Mouse (Mus musculus): ENCODE data around the gene Dock2. TPM values are rescaled to one million over a fixed set of nuclear protein-coding genes. Genes with fewer than 3 reads are reported as not detected.

Dock2 gene
- total and polyA plus RNA-seq, 3 experiments, result 79.6 to 151 (median 133) TPM

DNA sequence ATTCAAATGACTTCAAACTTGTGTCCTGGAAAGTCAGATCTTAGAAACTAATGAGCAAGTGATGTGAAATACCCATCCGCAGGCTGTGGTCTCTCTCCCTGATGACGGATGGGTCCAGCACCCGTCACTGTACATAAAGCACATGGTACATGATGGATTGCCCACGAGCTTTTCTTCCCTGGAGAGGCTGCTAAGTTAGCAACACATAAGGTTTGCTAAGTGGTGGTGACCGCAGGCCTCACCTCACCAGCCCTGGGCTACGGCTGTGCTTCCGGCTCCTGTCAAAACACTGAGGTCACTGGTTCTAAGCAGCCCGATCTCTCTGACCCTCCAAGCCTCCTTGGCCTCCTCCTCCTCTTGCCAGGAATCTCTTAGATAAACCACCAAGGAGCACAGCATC, 377.4 kb downstream of the Dock2 start:
- no peak overlapping the region for H3K4me2 ChIP-seq (ENCODE audit: insufficient read depth, low read depth, poor library complexity, severe bottlenecking)
- peaks cover 3 to 59% of the 10 kb centered on the region in 2 experiments for H3K4me1 ChIP-seq (ENCODE audit: control insufficient read depth in 1 of 2, insufficient read depth in 2 of 2)
- no peak overlapping the region for H3K9ac ChIP-seq (ENCODE audit: insufficient read depth, low read depth)
- dilution Hi-C loops (cut with MboI; ENCODE audit: extremely low pct_ligation_motif_present, extremely low pct_unique_long_range_greater_than_20kb, low sequenced_read_pairs) (no loop called here), in situ Hi-C loops (cut with MboI; ENCODE audit: low pct_ligation_motif_present, low pct_unique_long_range_greater_than_20kb, low sequenced_read_pairs) (no loop called here)
- no peaks in the 10 kb centered on the region for H3K27me3 ChIP-seq (replicated peaks)
- no peak for DNase-seq (ENCODE audit: extremely low read depth)
- no peaks in the 10 kb centered on the region for H3K79me2 ChIP-seq (replicated peaks; ENCODE audit: control insufficient read depth, extremely low read depth, insufficient read depth, poor library complexity, severe bottlenecking)
- TF ChIP-seq ETS1 (conservative IDR thresholded peaks at IDR 0.05; ENCODE audit: low read depth, low read length) (no peak), MAFK (IDR thresholded peaks at IDR 0.05; ENCODE audit: insufficient replicate concordance, low read length) (no peak), BHLHE40 (IDR thresholded peaks at IDR 0.05; ENCODE audit: low read depth, low read length) (no peak), KAT2A (IDR thresholded peaks at IDR 0.05; ENCODE audit: insufficient replicate concordance, low read length) (no peak), JUN (IDR thresholded peaks at IDR 0.05; ENCODE audit: insufficient read depth, low read depth, low read length) (no peak), TBP (conservative IDR thresholded peaks at IDR 0.05; ENCODE audit: low read depth, low read length) (no peak), JUND (conservative IDR thresholded peaks at IDR 0.05; ENCODE audit: low read depth, low read length) (no peak), E2F4 (IDR thresholded peaks at IDR 0.05; ENCODE audit: insufficient replicate concordance, low read depth, low read length) (no peak), ZNF384 (IDR thresholded peaks at IDR 0.05; ENCODE audit: low read depth, low read length) (no peak), SIN3A (IDR thresholded peaks at IDR 0.05; ENCODE audit: low read length) (no peak), MXI1 (IDR thresholded peaks at IDR 0.05; ENCODE audit: low read depth, low read length) (no peak), SMC3 (IDR thresholded peaks at IDR 0.05; ENCODE audit: low read depth, low read length) (no peak), EP300 (IDR thresholded peaks at IDR 0.05; ENCODE audit: low read length) (no peak), NELFE (IDR thresholded peaks at IDR 0.05; ENCODE audit: low read depth, low read length) (no peak), ZKSCAN1 (IDR thresholded peaks at IDR 0.05; ENCODE audit: borderline replicate concordance, low read depth, low read length) (no peak), RAD21 (IDR thresholded peaks at IDR 0.05; ENCODE audit: low read depth, low read length) (no peak), MEF2A (IDR thresholded peaks at IDR 0.05; ENCODE audit: borderline replicate concordance, low read depth, low read length) (no peak)
- H3K36me3 ChIP-seq (replicated peaks in 1 of 2; ENCODE audit: control insufficient read depth in 1 of 2, insufficient read depth in 1 of 2, low read length in 1 of 2), result peaks cover 43 to 84% of the 10 kb centered on the region in 2 experiments
- H3K9me3 ChIP-seq (replicated peaks; ENCODE audit: low read length), result no peaks in the 10 kb centered on the region
- H3K4me3 ChIP-seq (replicated peaks in 1 of 3; ENCODE audit: low read depth in 2 of 3, low read length in 2 of 3, poor library complexity in 1 of 3), result no peak overlapping the region
- H3K27ac ChIP-seq (ENCODE audit: insufficient read depth, low read depth), result no peak overlapping the region

DNA sequence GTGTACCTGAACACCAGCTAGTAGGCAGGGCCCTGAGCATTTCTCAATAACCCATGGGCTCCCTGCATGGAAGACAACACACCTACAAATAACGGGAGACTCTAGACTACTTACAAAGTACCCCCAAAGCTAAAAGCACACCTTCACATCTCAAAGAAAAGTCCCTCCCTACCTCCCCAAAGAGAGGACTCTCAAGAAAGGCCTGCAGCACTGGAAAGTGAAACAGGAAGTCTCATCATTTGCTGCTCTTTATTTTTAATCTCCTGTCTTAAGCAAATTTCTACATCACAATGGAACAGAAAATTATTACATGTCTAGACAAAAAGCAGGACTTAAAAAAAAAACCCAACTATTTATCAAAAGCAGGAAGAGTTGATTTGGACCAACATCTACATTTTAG, 378.4 kb downstream of the Dock2 start:
- TF ChIP-seq CTCF (conservative IDR thresholded peaks at IDR 0.05 in 1 of 2, IDR thresholded peaks at IDR 0.05 in 1 of 2; ENCODE audit: low read depth in 2 of 2, low read length in 2 of 2) (no peak), CHD2 (IDR thresholded peaks at IDR 0.05; ENCODE audit: low read length) (no peak), ZMIZ1 (IDR thresholded peaks at IDR 0.05; ENCODE audit: low read depth, low read length) (no peak)
- Histone ChIP-seq H3K27me3 (replicated peaks) (no peaks in the 10 kb centered on the region), H3K9me3 (replicated peaks; ENCODE audit: low read length) (no peaks in the 10 kb centered on the region), H3K36me3 (replicated peaks in 1 of 2; ENCODE audit: control insufficient read depth in 1 of 2, insufficient read depth in 1 of 2, low read length in 1 of 2) (peaks cover 40 to 82% of the 10 kb centered on the region in 2 experiments), H3K4me2 (ENCODE audit: insufficient read depth, low read depth, poor library complexity, severe bottlenecking) (no peak overlapping the region), H3K9ac (ENCODE audit: insufficient read depth, low read depth) (no peak overlapping the region), H3K79me2 (replicated peaks; ENCODE audit: control insufficient read depth, extremely low read depth, insufficient read depth, poor library complexity, severe bottlenecking) (no peaks in the 10 kb centered on the region), H3K4me1 (ENCODE audit: control insufficient read depth in 1 of 2, insufficient read depth in 2 of 2) (peaks cover 3 to 53% of the 10 kb centered on the region in 2 experiments), H3K4me3 (replicated peaks in 1 of 3; ENCODE audit: low read depth in 2 of 3, low read length in 2 of 3, poor library complexity in 1 of 3) (no peak overlapping the region), H3K27ac (ENCODE audit: insufficient read depth, low read depth) (no peak overlapping the region)
- dilution Hi-C loops (cut with MboI; ENCODE audit: extremely low pct_ligation_motif_present, extremely low pct_unique_long_range_greater_than_20kb, low sequenced_read_pairs), result no loop called here
- DNase-seq (ENCODE audit: extremely low read depth), result no peak
- in situ Hi-C loops (cut with MboI; ENCODE audit: low pct_ligation_motif_present, low pct_unique_long_range_greater_than_20kb, low sequenced_read_pairs), result no loop called here
